Mouse (Mus musculus) subcutaneous adipose tissue, adult 2 months (tissue): ENCODE data around the gene Ankrd28. TPM values are rescaled to one million over a fixed set of nuclear protein-coding genes. Genes with fewer than 3 reads are reported as not detected.

Experiments used
- polyA plus RNA-seq: library from polyadenylated mRNA; depleted of rRNA; stranded (reverse); fragments of >200 nt; gene quantifications from 2 replicates; pipeline ENCODE4 v1.2.3, GENCODE M21; 2012; ENCODE audit warnings: low replicate concordance; rRNA removed

The Ankrd28 gene
- 4.2 and 11.0 TPM in 2 replicates for polyA plus RNA-seq

GRCm38 (mm10) chr14:31830571-31831369 lies at the start of gene Ankrd28:
TSS of gene Ankrd28 (minus strand) at chr14:31830651.

Other genes starting within 250 kb of the Ankrd28 start
- gene Colq, start 239.3 kb downstream of the Ankrd28 start, polyA plus RNA-seq, result 0.36 and 4.0 TPM in 2 replicates
- not detected in 2 replicates for gene Gm49387, start 189.8 kb downstream of the Ankrd28 start, polyA plus RNA-seq
- gene Btd, start 189.6 kb downstream of the Ankrd28 start, polyA plus RNA-seq, result 62.8 and 69.6 TPM in 2 replicates
- gene Hacl1, start 189.4 kb downstream of the Ankrd28 start, polyA plus RNA-seq, result 23.4 and 58.2 TPM in 2 replicates
- gene Galnt15, start 198.3 kb upstream of the Ankrd28 start, polyA plus RNA-seq, result 21.5 and 43.9 TPM in 2 replicates